Comparison of ENCODE assay signal across 8 mouse cellular contexts in genomic region chr11:95337129-95337813, GRCm38 (mm10). TPM values are rescaled to one million over a fixed set of nuclear protein-coding genes. Genes with fewer than 3 reads are reported as not detected.
DNase-seq lines count a peak whose midpoint lies in the region; ATAC-seq and TF ChIP-seq lines count a peak whose summit lies in the region.

No protein-coding gene starts in this region.

- no peaks in the 10 kb centered on the region for H3K79me2 ChIP-seq in C2C12 (ENCODE audit: control insufficient read depth, insufficient read depth)

- peak overlapping the region; percentile 36 for H3K4me3 ChIP-seq in C2C12 (ENCODE audit: insufficient read depth, poor library complexity, severe bottlenecking)
- H3K4me3 ChIP-seq in forebrain, embryonic 10.5 days: peak overlapping the region; percentile 98
- H3K4me3 ChIP-seq in heart, postnatal 0 days (ENCODE audit: low read depth, low read length): peak overlapping the region; percentile 90
- H3K4me3 ChIP-seq in lung, postnatal 0 days (ENCODE audit: low read depth, low read length): peak overlapping the region; percentile 77
- peak overlapping the region; percentile 66 for H3K4me3 ChIP-seq in olfactory bulb, adult 2 months (ENCODE audit: insufficient read depth, low read depth, low read length)

- peak; percentile 51 to 52 for DNase-seq in adrenal gland, adult 18-20 months (ENCODE audit: low spot score in 2 of 2)
- DNase-seq in forebrain, embryonic 10.5 days (ENCODE audit: extremely low spot score, low spot score): peak; percentile 69
- peak; percentile 40 for DNase-seq in heart, postnatal 0 days (ENCODE audit: low spot score)
- peak; percentile 72 for DNase-seq in kidney, postnatal 14 days
- peak; percentile 88 for DNase-seq in lung, postnatal 0 days (ENCODE audit: low spot score)
- DNase-seq in thymus, postnatal 0 days (ENCODE audit: low spot score): peak; percentile 76

- no peak for TF ChIP-seq CTCF in C2C12 (IDR thresholded peaks at IDR 0.05; ENCODE audit: control insufficient read depth, insufficient read depth, insufficient read length)
- no peak for TF ChIP-seq CTCF in heart, postnatal 0 days (IDR thresholded peaks at IDR 0.05; ENCODE audit: low read depth)
- 0 out of 2 replicates have a peak, but pooled peaks have one; percentile 5 for TF ChIP-seq CTCF in lung, postnatal 0 days (IDR thresholded peaks at IDR 0.05)
- no peak for TF ChIP-seq CTCF in olfactory bulb, adult 2 months (IDR thresholded peaks at IDR 0.05; ENCODE audit: insufficient read depth, low read depth, low read length)

- no peaks in the 10 kb centered on the region for H3K9me3 ChIP-seq in forebrain, embryonic 10.5 days
- H3K9me3 ChIP-seq in heart, postnatal 0 days (replicated peaks; ENCODE audit: control insufficient read depth, low read length): no peaks in the 10 kb centered on the region
- H3K9me3 ChIP-seq in lung, postnatal 0 days (ENCODE audit: low read length): no peaks in the 10 kb centered on the region

- peak overlapping the region; percentile 98 for H3K4me2 ChIP-seq in heart, postnatal 0 days (ENCODE audit: low read depth, low read length)
- H3K4me2 ChIP-seq in lung, postnatal 0 days (replicated peaks; ENCODE audit: low read depth, low read length): peak overlapping the region; percentile 92

- no peak for TF ChIP-seq POLR2A in olfactory bulb, adult 2 months (IDR thresholded peaks at IDR 0.05; ENCODE audit: insufficient read depth, low read depth, low read length)

- no peaks in the 10 kb centered on the region for H3K27me3 ChIP-seq in C2C12 (ENCODE audit: control insufficient read depth, insufficient read depth, insufficient read length)
- peaks cover 19% of the 10 kb centered on the region for H3K27me3 ChIP-seq in forebrain, embryonic 10.5 days (ENCODE audit: poor library complexity, severe bottlenecking)
- H3K27me3 ChIP-seq in heart, postnatal 0 days (ENCODE audit: control insufficient read depth, insufficient read depth, low read length): no peaks in the 10 kb centered on the region
- no peaks in the 10 kb centered on the region for H3K27me3 ChIP-seq in lung, postnatal 0 days (replicated peaks; ENCODE audit: insufficient read depth, low read length)

- H3ac ChIP-seq in C2C12 (ENCODE audit: control insufficient read depth, insufficient read length, low read depth): peak overlapping the region; percentile 73

- no peaks in the 10 kb centered on the region for H3K79me3 ChIP-seq in C2C12 (ENCODE audit: low read depth)

- peak overlapping the region; percentile 67 for H3K9ac ChIP-seq in heart, postnatal 0 days (replicated peaks; ENCODE audit: low read depth, low read length)
- H3K9ac ChIP-seq in lung, postnatal 0 days (replicated peaks; ENCODE audit: low read depth): peak overlapping the region; percentile 65

- H3K27ac ChIP-seq in forebrain, embryonic 10.5 days: peak overlapping the region; percentile 92
- H3K27ac ChIP-seq in heart, postnatal 0 days (ENCODE audit: low read depth): peak overlapping the region; percentile 41; the same call in 1 of the 2 replicates
- H3K27ac ChIP-seq in lung, postnatal 0 days (ENCODE audit: low read length): peak overlapping the region; percentile 86
- no peak overlapping the region for H3K27ac ChIP-seq in olfactory bulb, adult 2 months (ENCODE audit: insufficient read depth, low read depth, low read length)

- 1% methylated on average over 49 of the region's 50 CpGs for WGBS in forebrain, embryonic 10.5 days
- WGBS in heart, postnatal 0 days: under 1% methylated on average over 48 of the region's 50 CpGs
- WGBS in lung, postnatal 0 days: under 1% methylated on average over 48 of the region's 50 CpGs
- under 1% methylated on average over 50 of the region's 50 CpGs for WGBS in olfactory bulb, adult 2 months

- no peaks in the 10 kb centered on the region for H3K36me3 ChIP-seq in C2C12 (ENCODE audit: control insufficient read depth, insufficient read depth)
- no peaks in the 10 kb centered on the region for H3K36me3 ChIP-seq in forebrain, embryonic 10.5 days (replicated peaks)
- H3K36me3 ChIP-seq in heart, postnatal 0 days (replicated peaks; ENCODE audit: control insufficient read depth, insufficient read depth, low read length): no peaks in the 10 kb centered on the region
- no peaks in the 10 kb centered on the region for H3K36me3 ChIP-seq in lung, postnatal 0 days (ENCODE audit: insufficient read depth, low read length)

- peak; percentile 70 for ATAC-seq in heart, postnatal 0 days (ENCODE audit: insufficient read depth, low read depth)
- peak; percentile 64 for ATAC-seq in lung, postnatal 0 days

- H3K4me1 ChIP-seq in forebrain, embryonic 10.5 days: peaks cover 46% of the 10 kb centered on the region
- peaks cover 13% of the 10 kb centered on the region for H3K4me1 ChIP-seq in heart, postnatal 0 days (ENCODE audit: control insufficient read depth, insufficient read depth)
- peaks cover 13% of the 10 kb centered on the region for H3K4me1 ChIP-seq in lung, postnatal 0 days (ENCODE audit: insufficient read depth, low read depth, low read length)
- no peaks in the 10 kb centered on the region for H3K4me1 ChIP-seq in olfactory bulb, adult 2 months (ENCODE audit: control insufficient read depth, insufficient read depth, low read length)

- TF ChIP-seq EP300 in heart, postnatal 0 days (IDR thresholded peaks at IDR 0.05; ENCODE audit: low read depth): no peak
- no peak for TF ChIP-seq EP300 in lung, postnatal 0 days (IDR thresholded peaks at IDR 0.05)

TF ChIP-seq in C2C12, 6 proteins besides CTCF, POLR2A, EP300 and RAD21:
- TF ChIP-seq CEBPB (IDR thresholded peaks at IDR 0.05; ENCODE audit: low read depth) (no peak), MAX (IDR thresholded peaks at IDR 0.05) (no peak), USF1 (IDR thresholded peaks at IDR 0.05; ENCODE audit: low read depth) (no peak), MYOD1 (IDR thresholded peaks at IDR 0.05; ENCODE audit: control insufficient read depth, insufficient read length, low read depth) (no peak), FOSL1 (IDR thresholded peaks at IDR 0.05; ENCODE audit: insufficient read depth, low read length, poor library complexity, severe bottlenecking) (no peak), MYOG (IDR thresholded peaks at IDR 0.05; ENCODE audit: control insufficient read depth, extremely low read depth, insufficient read length) (no peak)

RNA-seq across cellular contexts. Expression of gene Fam117a, which starts 0.5 kb away (rescaled TPM):
- 7.7 TPM for polyA plus RNA-seq in C2C12 (2012; fragmentation: generic; extraction: Trizol)
- total RNA-seq in adrenal gland, adult 18-20 months (2021): 10 to 100 TPM; 11.7 to 21.8 TPM
- 7.4 and 7.7 TPM in 2 replicates for polyA plus RNA-seq in forebrain, embryonic 10.5 days (2016; fragmentation: Nextera tagmentation; extraction: Ambion mirVana)
- 5.0 and 5.6 TPM in 2 replicates for total RNA-seq in heart, postnatal 0 days (2014; rRNA removed; ENCODE audit: low replicate concordance)
- 3.6 and 3.9 TPM in 2 replicates for polyA plus RNA-seq in heart, postnatal 0 days (2015; fragmentation: Nextera tagmentation; extraction: Ambion mirVana)
- polyA plus RNA-seq in lung, postnatal 0 days (2015; fragmentation: Nextera tagmentation; extraction: Ambion mirVana): 20.4 and 21.6 TPM in 2 replicates
- polyA plus RNA-seq in olfactory bulb, adult 2 months (2012; ENCODE audit: insufficient read depth, insufficient read length, low replicate concordance, missing spikeins): not detected in 2 replicates
- polyA plus RNA-seq in thymus, postnatal 0 days (2015; fragmentation: Nextera tagmentation; extraction: Ambion mirVana): 24.2 and 27.3 TPM in 2 replicates

RNA-seq across cellular contexts. Expression of gene Kat7, which starts 27.2 kb away (rescaled TPM):
- 44.3 TPM for polyA plus RNA-seq in C2C12 (2012; fragmentation: generic; extraction: Trizol)
- total RNA-seq in adrenal gland, adult 18-20 months (2021): 10 to 100 TPM; 54.9 to 59.0 TPM
- polyA plus RNA-seq in forebrain, embryonic 10.5 days (2016; fragmentation: Nextera tagmentation; extraction: Ambion mirVana): 93.2 and 93.7 TPM in 2 replicates
- total RNA-seq in heart, postnatal 0 days (2014; rRNA removed; ENCODE audit: low replicate concordance): 54.7 and 85.6 TPM in 2 replicates
- 28.5 and 29.9 TPM in 2 replicates for polyA plus RNA-seq in heart, postnatal 0 days (2015; fragmentation: Nextera tagmentation; extraction: Ambion mirVana)
- 30.7 and 33.5 TPM in 2 replicates for polyA plus RNA-seq in lung, postnatal 0 days (2015; fragmentation: Nextera tagmentation; extraction: Ambion mirVana)
- polyA plus RNA-seq in olfactory bulb, adult 2 months (2012; ENCODE audit: insufficient read depth, insufficient read length, low replicate concordance, missing spikeins): not detected in 2 replicates
- polyA plus RNA-seq in thymus, postnatal 0 days (2015; fragmentation: Nextera tagmentation; extraction: Ambion mirVana): 56.8 and 57.9 TPM in 2 replicates

RNA-seq across cellular contexts. Expression of gene Slc35b1, which starts 47.2 kb away (rescaled TPM):
- 79.1 TPM for polyA plus RNA-seq in C2C12 (2012; fragmentation: generic; extraction: Trizol)
- 10 to 100 TPM; 55.7 to 65.8 TPM for total RNA-seq in adrenal gland, adult 18-20 months (2021)
- polyA plus RNA-seq in forebrain, embryonic 10.5 days (2016; fragmentation: Nextera tagmentation; extraction: Ambion mirVana): 118 and 119 TPM in 2 replicates
- total RNA-seq in heart, postnatal 0 days (2014; rRNA removed; ENCODE audit: low replicate concordance): 35.2 and 71.6 TPM in 2 replicates
- 70.3 TPM in 2 replicates for polyA plus RNA-seq in heart, postnatal 0 days (2015; fragmentation: Nextera tagmentation; extraction: Ambion mirVana)
- polyA plus RNA-seq in lung, postnatal 0 days (2015; fragmentation: Nextera tagmentation; extraction: Ambion mirVana): 87.3 and 96.8 TPM in 2 replicates
- polyA plus RNA-seq in olfactory bulb, adult 2 months (2012; ENCODE audit: insufficient read depth, insufficient read length, low replicate concordance, missing spikeins): not detected in 2 replicates
- 93.1 and 95.3 TPM in 2 replicates for polyA plus RNA-seq in thymus, postnatal 0 days (2015; fragmentation: Nextera tagmentation; extraction: Ambion mirVana)

Comparison
In these comparisons a context has a peak if more than half of its experiments do, and no peak if none do; other contexts are left out.
1. H3K4me3 ChIP-seq: peak in every context shown above with its lines; median percentile 98 in forebrain, embryonic 10.5 days; 90 in heart, postnatal 0 days; 77 in lung, postnatal 0 days; 66 in olfactory bulb, adult 2 months; 36 in C2C12.